Mouse (Mus musculus) G1E (cell line): ENCODE results near the gene Edn2.

Source experiments
- CTCF ChIP-seq: IDR thresholded peaks from 2 replicates; pipeline ENCODE4 v1.5.1; 2012; ENCODE audit warnings: low read depth, low read length, inconsistent platforms, mixed read lengths
- GATA1 ChIP-seq: IDR thresholded peaks from 2 replicates; pipeline ENCODE4 v1.6.1; 2012; ENCODE audit warnings: borderline replicate concordance, low read length, inconsistent platforms, mixed read lengths
- POLR2AphosphoS5 ChIP-seq: IDR thresholded peaks from 2 replicates; pipeline ENCODE4 v1.6.1; 2012; ENCODE audit warnings: low read depth, low read length, inconsistent platforms; ENCODE audit not compliant: insufficient replicate concordance
- TAL1 ChIP-seq: conservative IDR thresholded peaks from 2 replicates; pipeline ENCODE4 v1.6.1; 2012; ENCODE audit warnings: low read depth, low read length, inconsistent platforms, mixed read lengths

DNA sequence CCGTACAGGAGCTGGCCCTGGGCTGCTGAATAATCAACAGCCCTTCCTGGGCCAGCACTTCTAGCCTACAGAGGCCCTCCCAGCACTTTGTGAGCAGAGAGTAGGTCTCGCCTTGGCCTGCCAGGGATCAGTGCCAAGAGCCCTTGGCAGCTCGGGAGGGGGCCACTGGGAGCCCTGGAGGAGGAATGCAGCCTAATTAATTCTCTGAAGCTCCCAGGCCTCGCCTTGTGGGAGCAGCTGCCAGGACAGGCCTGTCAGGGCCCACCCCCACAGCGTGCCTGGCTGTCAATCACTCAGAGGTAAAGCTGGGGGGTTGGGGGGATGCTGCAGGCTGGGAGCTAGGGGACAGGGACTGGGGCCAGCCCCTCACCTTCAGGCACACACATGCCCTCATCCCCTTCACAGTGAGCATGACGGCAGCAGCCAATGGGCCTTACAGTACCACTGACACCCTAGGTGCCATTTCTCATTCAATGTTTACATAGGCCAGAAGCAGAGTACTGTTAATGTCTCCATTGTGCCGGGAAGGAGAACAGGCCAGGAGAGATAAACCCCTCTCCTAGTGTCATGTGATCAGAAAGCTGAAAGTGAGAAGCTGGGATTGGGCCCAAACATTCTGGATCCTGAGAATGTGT, 11.2 kb downstream of the Edn2 start:
- TF ChIP-seq CTCF (no peak), GATA1 (no peak), TAL1 (no peak), POLR2AphosphoS5 (no peak)
